Mouse (Mus musculus) stomach, embryonic 15.5 days (tissue): Measurements from ENCODE around the gene Spint1. TPM values are rescaled to one million over a fixed set of nuclear protein-coding genes. Genes with fewer than 3 reads are reported as not detected.

Experiments used
- ATAC-seq: fragments of 200-750 bp; cut with Nextera tagmentation; 2 replicates; pipeline ENCODE4 v1.8.0; 2017; ENCODE audit warnings: low read depth, moderate number of reproducible peaks, moderate TSS enrichment; ENCODE audit not compliant: insufficient read depth, low FRiP score
- H3K27ac ChIP-seq: fragments of 300-500 bp; sonication (generic); 2 replicates; pipeline ENCODE4 v1.5.1; 2015; ENCODE audit warnings: mild to moderate bottlenecking, inconsistent platforms
- H3K27me3 ChIP-seq: fragments of 300-500 bp; sonication (generic); replicated peaks from 2 replicates; pipeline ENCODE4 v1.6.1; 2015; ENCODE audit warnings: inconsistent platforms
- H3K36me3 ChIP-seq: fragments of 300-500 bp; sonication (generic); 2 replicates; pipeline ENCODE4 v1.6.1; 2015; ENCODE audit warnings: inconsistent platforms
- H3K4me1 ChIP-seq: fragments of 300-500 bp; sonication (generic); 2 replicates; pipeline ENCODE4 v1.6.1; 2015; ENCODE audit warnings: inconsistent platforms
- H3K4me2 ChIP-seq: fragments of 300-500 bp; sonication (generic); 2 replicates; pipeline ENCODE4 v1.6.1; 2015; ENCODE audit warnings: mild to moderate bottlenecking, inconsistent platforms
- H3K4me3 ChIP-seq: fragments of 300-500 bp; sonication (generic); replicated peaks from 2 replicates; pipeline ENCODE4 v1.5.1; 2015; ENCODE audit warnings: inconsistent platforms
- H3K9ac ChIP-seq: fragments of 300-500 bp; sonication (generic); 2 replicates; pipeline ENCODE4 v1.6.1; 2015; ENCODE audit warnings: inconsistent platforms
- H3K9me3 ChIP-seq: fragments of 300-500 bp; sonication (generic); 2 replicates; pipeline ENCODE4 v1.6.1; 2016; ENCODE audit warnings: inconsistent platforms
- WGBS: fragments of 180-500 bp; shearing (Covaris S2); methylation state at CpG from one replicate; pipeline ENCODE4 v1.1.7; 2015; 5-methylcytosine and 5-hydroxymethylcytosine counted together
- polyA plus RNA-seq: library from polyadenylated mRNA; unstranded; fragments of >200 nt; fragmentation: Nextera tagmentation; extraction: Ambion mirVana; gene quantifications from 2 replicates; pipeline ENCODE4 v1.2.1, GENCODE M21; 2015

The Spint1 gene
- polyA plus RNA-seq, 1 experiment from 2014 or later: 74.8 TPM

- H3K27ac ChIP-seq: no peak overlapping the region
- no peaks in the 10 kb centered on the region for H3K36me3 ChIP-seq
- no peaks in the 10 kb centered on the region for H3K9me3 ChIP-seq
- ATAC-seq: no peak
- H3K27me3 ChIP-seq: no peaks in the 10 kb centered on the region
- H3K4me2 ChIP-seq: no peak overlapping the region
- H3K9ac ChIP-seq: no peak overlapping the region
- no peaks in the 10 kb centered on the region for H3K4me1 ChIP-seq
- H3K4me3 ChIP-seq: no peak overlapping the region
- WGBS: 84% methylated on average over 7 of the region's 7 CpGs
Measured at GRCm38 (mm10) chr2:119276926-119277325, 39.8 kb downstream of the Spint1 start.

- Histone ChIP-seq H3K27ac (no peak overlapping the region), H3K9ac (no peak overlapping the region), H3K9me3 (no peaks in the 10 kb centered on the region), H3K4me3 (no peak overlapping the region), H3K36me3 (no peaks in the 10 kb centered on the region), H3K4me2 (no peak overlapping the region), H3K4me1 (no peaks in the 10 kb centered on the region), H3K27me3 (no peaks in the 10 kb centered on the region)
- 90% methylated on average over 23 of the region's 23 CpGs for WGBS
- no peak for ATAC-seq
Measured at GRCm38 (mm10) chr2:119277810-119278209, 40.6 kb downstream of the Spint1 start.

- H3K4me2 ChIP-seq: no peak overlapping the region
- no peaks in the 10 kb centered on the region for H3K36me3 ChIP-seq
- no peak overlapping the region for H3K27ac ChIP-seq
- WGBS: 65% methylated on average over 7 of the region's 7 CpGs
- H3K9me3 ChIP-seq: no peaks in the 10 kb centered on the region
- no peak overlapping the region for H3K9ac ChIP-seq
- H3K4me1 ChIP-seq: no peaks in the 10 kb centered on the region
- no peaks in the 10 kb centered on the region for H3K27me3 ChIP-seq
- H3K4me3 ChIP-seq: no peak overlapping the region
- ATAC-seq: no peak
Measured at GRCm38 (mm10) chr2:119281899-119282565, 44.9 kb downstream of the Spint1 start.

- peaks cover 14% of the 10 kb centered on the region for H3K4me1 ChIP-seq
- WGBS: 88% methylated on average over 5 of the region's 5 CpGs
- no peak overlapping the region for H3K27ac ChIP-seq
- no peak overlapping the region for H3K9ac ChIP-seq
- no peak overlapping the region for H3K4me2 ChIP-seq
- H3K9me3 ChIP-seq: no peaks in the 10 kb centered on the region
- peaks cover 13% of the 10 kb centered on the region for H3K36me3 ChIP-seq
- no peak for ATAC-seq
- no peak overlapping the region for H3K4me3 ChIP-seq
- no peaks in the 10 kb centered on the region for H3K27me3 ChIP-seq
Measured at GRCm38 (mm10) chr2:119287372-119287771, 50.2 kb downstream of the Spint1 start.

- Histone ChIP-seq H3K27me3 (no peaks in the 10 kb centered on the region), H3K9me3 (no peaks in the 10 kb centered on the region), H3K27ac (peak within 1 kb of the TSS; percentile 80; the same call in 1 of the 2 replicates), H3K4me2 (peak within 1 kb of the TSS; percentile 89), H3K36me3 (peaks cover 19% of the 10 kb centered on the region), H3K4me3 (peak within 1 kb of the TSS; percentile 78), H3K4me1 (peaks cover 14% of the 10 kb centered on the region), H3K9ac (peak within 1 kb of the TSS; percentile 77)
- WGBS: under 1% methylated on average over 31 of the region's 31 CpGs
- ATAC-seq: peak; percentile 95
Measured at GRCm38 (mm10) chr2:119288270-119288882, 51.2 kb downstream of the Spint1 start, which contains the start of gene Vps18. Gene Vps18, plus strand, starts transcription at chr2:119288740.

- Histone ChIP-seq H3K27me3 (no peaks in the 10 kb centered on the region), H3K27ac (peak overlapping the region; percentile 80; the same call in 1 of the 2 replicates), H3K4me2 (peak overlapping the region; percentile 89), H3K4me1 (peaks cover 14% of the 10 kb centered on the region), H3K4me3 (peak overlapping the region; percentile 78), H3K9ac (peak overlapping the region; percentile 77), H3K36me3 (peaks cover 25% of the 10 kb centered on the region), H3K9me3 (no peaks in the 10 kb centered on the region)
- ATAC-seq: no peak
- 2% methylated on average over 11 of the region's 11 CpGs for WGBS
Measured at GRCm38 (mm10) chr2:119289014-119289416, 51.9 kb downstream of the Spint1 start.

GRCm38 (mm10) chr2:119292281-119292680, 55.1 kb downstream of the Spint1 start:
- no peak overlapping the region for H3K4me2 ChIP-seq
- 84% methylated on average over 5 of the region's 5 CpGs for WGBS
- peaks cover 14% of the 10 kb centered on the region for H3K4me1 ChIP-seq
- no peak for ATAC-seq
- H3K36me3 ChIP-seq: peaks cover 44% of the 10 kb centered on the region
- H3K27ac ChIP-seq: no peak overlapping the region
- H3K9ac ChIP-seq: no peak overlapping the region
- no peak overlapping the region for H3K4me3 ChIP-seq
- H3K27me3 ChIP-seq: no peaks in the 10 kb centered on the region
- no peaks in the 10 kb centered on the region for H3K9me3 ChIP-seq

GRCm38 (mm10) chr2:119292852-119293251, 55.7 kb downstream of the Spint1 start:
- no peak overlapping the region for H3K4me3 ChIP-seq
- H3K36me3 ChIP-seq: peaks cover 50% of the 10 kb centered on the region
- no peaks in the 10 kb centered on the region for H3K27me3 ChIP-seq
- H3K9me3 ChIP-seq: no peaks in the 10 kb centered on the region
- 91% methylated on average over 17 of the region's 17 CpGs for WGBS
- H3K27ac ChIP-seq: no peak overlapping the region
- H3K4me2 ChIP-seq: no peak overlapping the region
- H3K4me1 ChIP-seq: peaks cover 11% of the 10 kb centered on the region
- ATAC-seq: no peak
- no peak overlapping the region for H3K9ac ChIP-seq

- Histone ChIP-seq H3K36me3 (peaks cover 51% of the 10 kb centered on the region), H3K4me2 (no peak overlapping the region), H3K9ac (no peak overlapping the region), H3K9me3 (no peaks in the 10 kb centered on the region), H3K27ac (no peak overlapping the region), H3K27me3 (no peaks in the 10 kb centered on the region), H3K4me1 (peaks cover 10% of the 10 kb centered on the region; the same call in 1 of the 2 replicates), H3K4me3 (no peak overlapping the region)
- no peak for ATAC-seq
- WGBS: 97% methylated on average over 17 of the region's 17 CpGs
Measured at GRCm38 (mm10) chr2:119293311-119293710, 56.1 kb downstream of the Spint1 start.

GRCm38 (mm10) chr2:119293776-119294390, 56.7 kb downstream of the Spint1 start:
- Histone ChIP-seq H3K4me1 (peaks cover 13% of the 10 kb centered on the region), H3K4me2 (no peak overlapping the region), H3K27me3 (no peaks in the 10 kb centered on the region), H3K9ac (no peak overlapping the region), H3K9me3 (no peaks in the 10 kb centered on the region), H3K36me3 (peaks cover 53% of the 10 kb centered on the region), H3K27ac (no peak overlapping the region), H3K4me3 (no peak overlapping the region)
- 91% methylated on average over 34 of the region's 34 CpGs for WGBS
- no peak for ATAC-seq

GRCm38 (mm10) chr2:119294411-119294810, 57.2 kb downstream of the Spint1 start:
- Histone ChIP-seq H3K36me3 (peaks cover 58% of the 10 kb centered on the region), H3K4me1 (peaks cover 15% of the 10 kb centered on the region), H3K4me3 (no peak overlapping the region), H3K9me3 (no peaks in the 10 kb centered on the region), H3K4me2 (no peak overlapping the region), H3K27ac (no peak overlapping the region), H3K27me3 (no peaks in the 10 kb centered on the region), H3K9ac (no peak overlapping the region)
- WGBS: 90% methylated on average over 18 of the region's 18 CpGs
- ATAC-seq: no peak

GRCm38 (mm10) chr2:119296756-119297155, 59.6 kb downstream of the Spint1 start:
- H3K27me3 ChIP-seq: no peaks in the 10 kb centered on the region
- no peak overlapping the region for H3K27ac ChIP-seq
- 86% methylated on average over 12 of the region's 12 CpGs for WGBS
- no peaks in the 10 kb centered on the region for H3K9me3 ChIP-seq
- no peak overlapping the region for H3K4me3 ChIP-seq
- H3K4me1 ChIP-seq: peaks cover 29% of the 10 kb centered on the region
- ATAC-seq: no peak
- peaks cover 48% of the 10 kb centered on the region for H3K36me3 ChIP-seq
- H3K4me2 ChIP-seq: no peak overlapping the region
- no peak overlapping the region for H3K9ac ChIP-seq
